Mouse (Mus musculus): ENCODE measurements around the gene Wdr83os.

GRCm38 (mm10) chr8:85067155-85067554 lies 13.4 kb upstream of the Wdr83os start:
- TF ChIP-seq CTCF (IDR thresholded peaks at IDR 0.05; ENCODE audit: insufficient read depth, low read depth, low read length) (no peak), POLR2A (IDR thresholded peaks at IDR 0.05; ENCODE audit: insufficient read depth, low read depth, low read length) (no peak)

All from olfactory bulb, adult 2 months (tissue).